Mouse (Mus musculus) neural tube, embryonic 10.5 days (tissue): Measurements from ENCODE around the gene Ciita.

Experiments
- DNase-seq: peaks from one replicate; pipeline ENCODE4 v3.0.0-alpha.2; 2017; ENCODE audit warnings: low spot score; ENCODE audit errors: extremely low spot score

The Ciita gene

GRCm38 (mm10) chr16:10515953-10516572 lies 36.2 kb downstream of the Ciita start:
- DNase-seq, result no peak

- DNase-seq, result no peak
These were observed 38.2 kb downstream of the Ciita start for GRCm38 (mm10) chr16:10518030-10518429.

DNA sequence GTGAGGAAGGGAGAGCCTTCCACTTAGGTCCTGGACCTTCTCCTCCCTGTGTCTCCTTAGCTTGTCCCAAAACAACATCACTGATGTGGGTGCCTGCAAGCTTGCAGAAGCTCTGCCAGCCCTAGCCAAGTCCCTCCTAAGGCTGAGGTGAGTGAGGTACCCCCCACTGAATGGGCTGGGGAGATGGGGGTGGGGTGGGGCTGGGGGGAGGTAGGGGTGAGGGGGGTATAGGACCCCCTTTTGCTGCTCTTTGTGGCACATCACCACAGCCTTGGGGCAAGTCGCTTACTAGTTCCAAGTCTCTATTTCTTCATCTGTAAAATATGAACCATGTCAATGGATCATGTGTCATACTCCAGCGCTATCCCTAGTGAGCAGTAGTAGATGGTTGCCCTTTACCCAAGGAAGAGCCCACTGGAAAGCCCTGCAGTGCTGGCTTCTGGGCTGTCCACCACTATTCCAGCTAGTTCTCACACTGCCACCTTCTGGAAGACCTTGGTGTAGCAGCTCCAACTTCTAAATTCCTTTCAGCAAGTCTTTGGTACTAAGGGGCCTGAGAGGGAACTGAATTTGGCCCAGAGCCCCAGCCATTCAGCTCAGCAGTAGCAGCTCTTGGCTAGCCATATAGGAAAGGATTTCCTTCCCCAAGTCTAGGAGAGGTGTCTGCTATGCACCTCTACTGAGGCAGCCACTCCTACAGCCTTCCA lies 41.2 kb downstream of the Ciita start:
- DNase-seq, result peak; percentile 80

DNA sequence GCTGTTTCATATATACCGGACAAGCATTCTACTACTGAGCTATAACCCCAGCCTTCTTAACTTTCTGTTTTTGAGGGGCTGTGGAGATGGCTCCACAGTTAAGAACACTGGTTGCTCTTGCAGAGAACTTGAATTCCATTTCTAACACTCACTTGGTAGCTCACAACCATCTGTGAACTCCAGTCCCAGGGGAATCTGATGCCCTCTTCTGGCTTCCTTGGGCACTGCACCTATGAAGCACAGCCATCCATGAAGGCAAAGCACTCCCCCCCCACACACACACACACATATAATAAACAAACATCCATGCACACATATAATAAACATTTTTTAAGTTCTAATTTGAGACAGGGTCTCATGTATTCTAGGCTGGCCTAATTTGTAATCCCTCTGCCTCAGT lies 43.0 kb downstream of the Ciita start:
- peak; percentile 67 for DNase-seq

DNA sequence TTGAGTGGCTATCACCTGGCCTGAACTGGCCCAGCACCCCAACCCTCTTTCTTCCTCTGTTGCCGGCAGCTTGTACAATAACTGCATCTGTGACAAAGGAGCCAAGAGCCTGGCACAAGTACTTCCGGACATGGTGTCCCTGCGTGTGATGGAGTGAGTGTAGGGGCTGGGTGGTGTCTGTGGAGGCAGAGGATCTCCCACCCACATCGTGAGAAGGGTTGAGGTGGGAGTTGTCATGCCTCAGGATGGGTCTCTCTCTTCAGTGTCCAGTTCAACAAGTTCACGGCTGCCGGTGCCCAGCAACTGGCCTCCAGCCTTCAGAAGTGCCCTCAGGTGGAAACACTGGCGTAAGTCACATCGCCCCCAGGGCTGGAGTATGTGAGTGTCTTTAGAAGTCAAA lies 43.8 kb downstream of the Ciita start:
- DNase-seq, result no peak

DNA sequence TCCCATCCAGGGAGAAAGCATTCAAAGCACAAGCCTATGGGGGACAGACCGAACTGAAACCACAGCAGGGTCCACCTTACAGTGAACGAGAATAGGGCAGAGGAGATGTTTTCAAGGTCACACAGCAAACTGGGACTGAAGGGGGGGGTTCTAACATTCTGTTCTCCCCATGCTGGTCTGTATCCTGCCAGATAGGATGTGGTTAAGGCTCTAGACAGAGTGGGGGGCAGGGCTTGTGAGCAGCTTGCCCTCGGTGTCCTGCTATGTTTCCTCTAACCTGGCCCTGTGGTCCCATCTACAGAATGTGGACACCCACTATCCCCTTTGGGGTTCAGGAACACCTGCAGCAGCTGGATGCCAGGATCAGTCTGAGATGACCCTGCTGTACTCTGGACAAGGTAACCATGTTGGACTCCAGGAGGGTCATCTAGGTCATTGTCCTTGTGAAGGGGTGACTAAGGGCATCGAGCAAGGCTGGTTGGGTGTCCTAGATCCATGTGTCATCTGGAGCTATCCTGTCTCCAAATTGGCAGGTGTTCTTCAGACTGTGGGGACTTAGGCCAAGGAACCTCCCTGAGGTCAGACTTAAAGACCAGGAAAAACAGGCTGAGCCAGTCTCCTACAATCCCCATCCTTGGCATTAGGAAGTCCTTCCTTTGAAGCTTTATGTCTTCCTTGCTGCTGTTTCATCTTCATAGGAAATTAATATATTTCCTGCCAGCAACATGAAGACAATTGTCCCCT lies 45.2 kb downstream of the Ciita start:
- DNase-seq, result no peak

- no peak for DNase-seq
These were observed 45.7 kb downstream of the Ciita start for GRCm38 (mm10) chr16:10525610-10525980.

DNA sequence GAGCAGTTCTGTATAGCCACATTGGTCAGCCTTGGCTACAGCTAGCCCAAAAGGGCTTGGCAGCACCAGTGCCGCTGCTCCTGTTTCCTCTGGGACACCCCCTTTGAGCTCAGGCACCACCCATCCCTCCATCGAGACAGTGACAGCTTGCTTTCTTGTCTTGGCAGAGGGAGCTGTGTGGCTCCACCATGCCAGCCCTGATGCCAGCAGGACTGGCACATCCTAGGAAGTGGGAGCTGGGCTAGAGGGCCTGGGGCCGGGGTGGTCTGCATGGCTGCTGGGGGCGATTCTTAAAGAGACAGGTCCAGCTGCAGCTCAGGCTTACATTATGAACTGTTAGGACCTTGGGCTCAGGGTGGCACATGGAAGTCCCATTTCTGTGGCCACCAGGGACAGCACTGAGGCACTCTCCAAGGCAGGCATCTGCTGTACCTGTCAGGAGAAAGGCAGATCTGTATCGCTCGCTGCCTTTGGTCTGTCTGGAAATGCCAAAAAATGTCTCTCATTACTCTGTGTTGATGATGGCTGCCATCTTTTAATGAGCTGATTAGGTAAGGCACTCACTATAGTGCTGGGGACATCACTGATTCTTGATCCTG lies 47.3 kb downstream of the Ciita start:
- DNase-seq, result no peak

DNA sequence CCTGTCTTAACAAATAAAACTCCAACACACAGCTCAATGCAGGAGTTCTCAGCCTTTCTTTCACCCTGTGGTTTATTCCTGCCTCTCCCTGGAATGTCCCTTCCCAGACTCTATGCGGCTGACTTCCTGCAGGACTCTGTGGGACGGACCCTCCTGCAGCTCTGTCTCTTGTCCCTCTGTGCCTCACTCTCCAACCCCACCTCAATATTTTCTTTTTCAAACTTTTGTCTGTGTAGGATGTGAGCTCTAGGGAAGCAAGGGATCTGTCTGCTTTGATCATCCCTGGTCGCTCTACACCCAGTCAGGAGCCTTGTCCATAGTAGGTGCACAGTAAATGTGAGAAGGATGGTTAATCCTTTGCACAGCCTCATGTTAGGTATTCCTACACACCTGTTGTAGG lies 48.5 kb downstream of the Ciita start:
- no peak for DNase-seq

GRCm38 (mm10) chr16:10530179-10530578 lies 50.3 kb downstream of the Ciita start:
- no peak for DNase-seq

- DNase-seq, result no peak
These were observed 53.9 kb downstream of the Ciita start for GRCm38 (mm10) chr16:10533781-10534180.

DNA sequence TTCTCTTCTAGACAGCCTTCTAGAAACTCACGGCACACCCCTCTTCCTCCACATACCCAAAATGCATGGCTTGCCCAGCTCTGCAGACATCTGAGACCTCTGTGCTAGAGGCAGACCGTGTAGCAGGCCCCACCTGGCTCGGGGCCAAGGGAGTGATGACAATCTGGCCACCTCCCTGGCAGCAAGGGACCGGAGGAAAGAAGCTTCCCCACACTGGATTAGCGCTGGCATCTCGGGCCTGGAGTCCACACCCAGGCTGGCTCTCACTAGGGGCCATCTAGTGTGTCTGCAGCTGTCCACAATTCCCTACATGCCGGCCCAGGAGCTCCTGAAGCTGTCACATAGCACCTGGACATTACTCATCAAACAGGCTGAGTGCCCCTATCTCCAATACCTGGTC lies 54.7 kb downstream of the Ciita start:
- no peak for DNase-seq

GRCm38 (mm10) chr16:10536323-10536722 lies 56.5 kb downstream of the Ciita start:
- no peak for DNase-seq

DNA sequence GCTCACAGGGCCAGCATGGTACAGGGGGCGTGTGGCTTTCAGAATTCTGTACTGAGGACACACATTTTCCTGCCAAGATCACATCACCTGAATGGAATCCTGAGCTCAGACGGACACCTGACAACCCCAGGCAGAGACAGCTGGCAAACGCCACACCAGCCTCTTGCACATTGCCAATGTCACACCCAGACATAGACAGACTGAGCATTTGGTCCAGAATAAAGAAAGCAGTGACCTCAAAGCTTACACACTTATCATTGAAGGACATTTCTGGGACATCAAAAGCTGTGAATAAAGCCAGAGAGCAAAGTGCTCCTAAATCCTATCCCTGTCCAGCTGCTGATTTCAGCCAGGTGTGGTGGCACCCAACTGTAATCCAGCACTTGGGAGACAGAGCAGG lies 57.1 kb downstream of the Ciita start:
- DNase-seq, result no peak

DNA sequence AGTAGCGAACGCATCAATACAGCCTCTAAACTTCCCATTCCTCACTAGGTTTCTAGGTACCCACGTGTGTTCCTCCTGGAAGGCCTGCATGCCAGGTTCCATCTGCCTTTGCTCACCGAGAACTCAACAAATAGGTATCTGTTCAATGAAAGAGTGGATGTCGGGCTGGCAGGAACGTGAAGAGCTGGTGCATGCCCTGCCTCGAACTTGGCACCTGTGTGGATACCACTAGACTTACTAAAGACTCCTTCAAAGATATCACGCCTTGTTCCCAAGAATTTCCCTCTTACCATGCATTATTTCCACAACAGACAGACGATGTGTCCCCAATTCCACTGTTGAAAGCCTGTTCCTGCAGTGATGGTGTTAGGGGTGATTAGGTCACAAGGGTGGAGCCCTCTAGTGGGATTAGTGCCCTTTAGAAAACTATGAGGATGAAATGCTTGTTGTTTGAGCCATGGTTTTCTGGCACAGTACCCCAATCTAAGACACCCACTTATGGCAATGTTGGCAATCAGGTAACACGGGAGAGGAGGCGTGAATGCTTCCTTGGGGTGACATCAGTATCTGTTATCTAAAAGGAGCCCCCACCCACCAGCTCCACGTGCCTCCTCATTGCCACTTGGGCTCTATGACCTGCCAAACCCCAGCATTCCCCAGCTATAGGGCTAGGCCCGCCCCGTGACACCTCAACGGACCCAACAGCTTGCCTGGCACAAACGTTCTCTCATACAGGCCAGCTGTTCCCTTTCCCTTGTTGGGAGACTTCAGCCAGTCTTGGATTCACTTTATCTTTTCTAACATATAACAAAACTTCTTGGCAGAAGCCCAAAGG lies 61.1 kb downstream of the Ciita start:
- DNase-seq, result no peak

- DNase-seq, result peak; percentile 24
These were observed 61.7 kb downstream of the Ciita start for GRCm38 (mm10) chr16:10541598-10541930.

GRCm38 (mm10) chr16:10542266-10542665 lies 62.4 kb downstream of the Ciita start:
- DNase-seq, result peak; percentile 56

- peak; percentile 91 for DNase-seq
These were observed 63.0 kb downstream of the Ciita start, which contains the start of gene Dexi for GRCm38 (mm10) chr16:10542698-10543365. Dexi (minus strand) TSS chr16:10543054.

- DNase-seq, result peak; percentile 94
These were observed 65.2 kb downstream of the Ciita start, which contains the start of gene Clec16a for GRCm38 (mm10) chr16:10544995-10545622. Clec16a (plus strand) TSS chr16:10545339.

- no peak for DNase-seq
These were observed 67.0 kb downstream of the Ciita start for GRCm38 (mm10) chr16:10546865-10547264.
